Mouse (Mus musculus): ENCODE data around the gene Pttg1.

DNA sequence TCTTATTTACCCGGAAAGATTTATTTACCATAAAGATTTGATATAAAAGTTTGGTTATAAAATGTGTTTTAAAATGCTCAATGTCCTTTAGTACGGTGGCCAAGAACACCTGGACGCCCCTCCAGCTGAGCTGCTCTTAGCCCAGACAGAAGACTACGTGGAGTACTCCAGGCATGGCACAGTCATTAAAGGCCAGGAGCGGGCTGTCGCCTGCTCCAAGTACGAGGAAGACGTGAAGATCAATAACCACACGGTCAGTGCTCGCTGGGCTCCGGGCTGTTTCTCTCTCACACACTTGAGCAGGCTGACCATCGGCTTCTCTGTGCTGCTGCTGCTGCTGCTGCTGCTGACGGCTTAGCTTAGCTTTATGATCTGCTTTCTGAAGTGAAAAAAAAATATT lies 17.1 kb upstream of the Pttg1 start:
- TF ChIP-seq CTCF (IDR thresholded peaks at IDR 0.05; ENCODE audit: borderline replicate concordance, insufficient read depth, low read depth, low read length) (no peak), POLR2A (IDR thresholded peaks at IDR 0.05; ENCODE audit: borderline replicate concordance, insufficient read depth, low read length) (no peak)

Data from cerebellum, adult 2 months (tissue).